Comparison of ENCODE assay signal across 8 mouse cellular contexts in genomic region chr8:22047699-22048464, GRCm38 (mm10). TPM values are rescaled to one million over a fixed set of nuclear protein-coding genes. Genes with fewer than 3 reads are reported as not detected.
DNase-seq lines count a peak whose midpoint lies in the region; ATAC-seq lines count a peak whose summit lies in the region.

No protein-coding gene starts in this region.

- peak; percentile 64 for ATAC-seq in inflammation-experienced regulatory T-cells, adult 6 months
- ATAC-seq in liver, embryonic 11.5 days (replicated peaks; ENCODE audit: low FRiP score): peak; percentile 83

- H3K36me3 ChIP-seq in forebrain, embryonic 10.5 days (replicated peaks): no peaks in the 10 kb centered on the region
- H3K36me3 ChIP-seq in liver, embryonic 11.5 days (ENCODE audit: control insufficient read depth, insufficient read depth, low read length): no peaks in the 10 kb centered on the region

- DNase-seq in 3T3-L1 (ENCODE audit: low read depth, low spot score): peak; percentile 66
- DNase-seq in B cell, adult 2 months: peak; percentile 50 to 56
- peak; percentile 59 for DNase-seq in brain, adult 2 months (ENCODE audit: low read depth, low spot score)
- peak; percentile 29 for DNase-seq in forebrain, embryonic 10.5 days (ENCODE audit: extremely low spot score, low spot score)
- DNase-seq in liver, embryonic 11.5 days (ENCODE audit: low spot score): no peak
- peak; percentile 49 for DNase-seq in naive thymus-derived CD4-positive, alpha-beta T cell, adult 2 months (ENCODE audit: low read depth)
- DNase-seq in gastrocnemius, postnatal 25 days: no peak

- no peak overlapping the region for H3K9ac ChIP-seq in liver, embryonic 11.5 days (ENCODE audit: low read depth, low read length)

- no peak overlapping the region for H3K4me2 ChIP-seq in liver, embryonic 11.5 days

- peaks cover 9% of the 10 kb centered on the region; the same call in 1 of the 2 replicates for H3K4me1 ChIP-seq in forebrain, embryonic 10.5 days
- peaks cover 3% of the 10 kb centered on the region; the same call in 1 of the 2 replicates for H3K4me1 ChIP-seq in liver, embryonic 11.5 days (replicated peaks; ENCODE audit: control insufficient read depth, insufficient read depth, low read length)

- 74% methylated on average over 2 of the region's 2 CpGs for WGBS in forebrain, embryonic 10.5 days
- 78% methylated on average over 2 of the region's 2 CpGs for WGBS in liver, embryonic 11.5 days

- no peaks in the 10 kb centered on the region for H3K27me3 ChIP-seq in forebrain, embryonic 10.5 days (ENCODE audit: poor library complexity, severe bottlenecking)
- no peaks in the 10 kb centered on the region for H3K27me3 ChIP-seq in liver, embryonic 11.5 days (replicated peaks; ENCODE audit: control insufficient read depth, insufficient read depth, low read length)

- H3K9me3 ChIP-seq in forebrain, embryonic 10.5 days: no peaks in the 10 kb centered on the region
- no peaks in the 10 kb centered on the region for H3K9me3 ChIP-seq in liver, embryonic 11.5 days (ENCODE audit: control insufficient read depth, low read length)

- no peak overlapping the region for H3K4me3 ChIP-seq in forebrain, embryonic 10.5 days
- no peak overlapping the region for H3K4me3 ChIP-seq in liver, embryonic 11.5 days (ENCODE audit: low read depth, low read length)

- no peak overlapping the region for H3K27ac ChIP-seq in forebrain, embryonic 10.5 days
- no peak overlapping the region for H3K27ac ChIP-seq in liver, embryonic 11.5 days (ENCODE audit: low read depth, low read length)

RNA-seq across cellular contexts. Expression of gene Atp7b, which starts 12.2 kb away (rescaled TPM):
- polyA plus RNA-seq in forebrain, embryonic 10.5 days (2016; fragmentation: Nextera tagmentation; extraction: Ambion mirVana): 2.3 and 2.7 TPM in 2 replicates
- polyA plus RNA-seq in inflammation-experienced regulatory T-cells, adult 6 months (2017; shearing (Covaris generic)): under 1 TPM; 0.07 to 0.14 (median 0.13) TPM
- 24.6 and 25.1 TPM in 2 replicates for polyA plus RNA-seq in liver, embryonic 11.5 days (2014; fragmentation: Nextera tagmentation; extraction: Ambion mirVana)
- under 1 TPM in 1 of 2 experiments, not detected in 1; 0.03 TPM for total RNA-seq in gastrocnemius, postnatal 25 days (2021)

RNA-seq across cellular contexts. Expression of gene Alg11, which starts 12.6 kb away (rescaled TPM):
- 34.6 and 41.6 TPM in 2 replicates for polyA plus RNA-seq in forebrain, embryonic 10.5 days (2016; fragmentation: Nextera tagmentation; extraction: Ambion mirVana)
- polyA plus RNA-seq in inflammation-experienced regulatory T-cells, adult 6 months (2017; shearing (Covaris generic)): 10 to 100 TPM; 20.0 to 28.1 (median 21.0) TPM
- 22.0 and 29.8 TPM in 2 replicates for polyA plus RNA-seq in liver, embryonic 11.5 days (2014; fragmentation: Nextera tagmentation; extraction: Ambion mirVana)
- 1 to 10 TPM; 4.2 to 4.8 TPM for total RNA-seq in gastrocnemius, postnatal 25 days (2021)

Comparison
In these comparisons a context has a peak if more than half of its experiments do, and no peak if none do; other contexts are left out.
1. DNase-seq: peak in 3T3-L1 (single experiment), B cell, adult 2 months (2 of 2), brain, adult 2 months (single experiment), forebrain, embryonic 10.5 days (single experiment) and naive thymus-derived CD4-positive, alpha-beta T cell, adult 2 months (single experiment); none in liver, embryonic 11.5 days (single experiment) and gastrocnemius, postnatal 25 days (single experiment).